Mouse (Mus musculus) kidney, adult 2 months (tissue): ENCODE results near the gene Gm49395. TPM values are rescaled to one million over a fixed set of nuclear protein-coding genes. Genes with fewer than 3 reads are reported as not detected.

ENCODE experiments used
- DNase-seq: peaks from one replicate; pipeline ENCODE4 v3.0.0; 2021
- H3K27ac ChIP-seq: fragments of 200-500 bp; 2 replicates; pipeline ENCODE4 v1.5.1; 2012; ENCODE audit warnings: low read depth, low read length, control low read depth, inconsistent platforms; ENCODE audit not compliant: insufficient read depth
- H3K27me3 ChIP-seq: fragments of 200-500 bp; replicated peaks from 2 replicates; pipeline ENCODE4 v1.6.1; 2012; ENCODE audit warnings: mild to moderate bottlenecking, moderate library complexity, low read length, inconsistent platforms; ENCODE audit not compliant: control insufficient read depth, insufficient read depth
- H3K36me3 ChIP-seq: fragments of 200-500 bp; 2 replicates; pipeline ENCODE4 v1.6.1; 2012; ENCODE audit warnings: mild to moderate bottlenecking, moderate library complexity, low read length, inconsistent platforms; ENCODE audit not compliant: control insufficient read depth, insufficient read depth
- H3K4me1 ChIP-seq: fragments of 200-500 bp; 2 replicates; pipeline ENCODE4 v1.6.1; 2011; ENCODE audit warnings: low read length; ENCODE audit not compliant: control insufficient read depth, insufficient read depth
- H3K4me3 ChIP-seq: fragments of 200-500 bp; 2 replicates; pipeline ENCODE4 v1.5.1; 2011; ENCODE audit warnings: mild to moderate bottlenecking, low read depth, low read length, control low read depth; ENCODE audit not compliant: insufficient read depth
- CTCF ChIP-seq: fragments of 200-500 bp; conservative IDR thresholded peaks from 2 replicates; pipeline ENCODE4 v1.5.1; 2011; ENCODE audit warnings: low read depth, mild to moderate bottlenecking, control low read depth, low read length, moderate library complexity, mixed read lengths; ENCODE audit not compliant: insufficient read depth, insufficient read length
- POLR2A ChIP-seq: fragments of 200-500 bp; IDR thresholded peaks from one replicate; pipeline ENCODE4 v1.6.1; 2011; ENCODE audit warnings: low read depth, low read length, control low read depth
- WGBS: fragments of 180-500 bp; shearing (Covaris S2); methylation state at CpG from one replicate; pipeline ENCODE4 v1.1.7; 2018; 5-methylcytosine and 5-hydroxymethylcytosine counted together
- polyA plus RNA-seq: library from polyadenylated mRNA; depleted of rRNA; stranded (reverse); fragments of >200 nt; gene quantifications from 2 replicates; pipeline ENCODE4 v1.2.3, GENCODE M21; 2012

The Gm49395 gene
- polyA plus RNA-seq, 1 experiment, result 3.8 TPM

DNA sequence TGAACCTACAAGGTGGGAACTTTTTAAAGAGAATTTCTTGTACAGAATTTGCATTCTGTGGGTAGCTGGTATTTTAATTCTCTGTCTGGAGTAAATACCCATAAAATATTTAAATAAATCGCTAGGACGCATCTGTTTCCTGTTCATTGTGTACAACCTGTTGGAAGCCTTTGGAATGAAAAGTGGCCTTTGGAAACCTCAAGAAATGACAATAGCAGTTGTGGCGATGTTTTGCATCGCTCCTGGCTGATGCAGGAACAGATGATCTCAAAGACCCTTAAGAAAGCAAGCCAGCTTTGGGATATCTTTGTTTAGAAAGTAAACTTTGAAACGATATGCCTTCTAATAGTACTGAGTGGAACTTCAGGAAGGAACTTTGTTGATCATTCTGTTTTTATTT lies 17.0 kb upstream of the Gm49395 start:
- no peaks in the 10 kb centered on the region for H3K27me3 ChIP-seq
- 66% methylated on average over 5 of the region's 5 CpGs for WGBS
- peak; percentile 37 for DNase-seq
- H3K36me3 ChIP-seq, result no peaks in the 10 kb centered on the region
- H3K27ac ChIP-seq, result no peak overlapping the region
- no peaks in the 10 kb centered on the region for H3K4me1 ChIP-seq
- no peak overlapping the region for H3K4me3 ChIP-seq
- TF ChIP-seq POLR2A, result no peak
- no peak for TF ChIP-seq CTCF

DNA sequence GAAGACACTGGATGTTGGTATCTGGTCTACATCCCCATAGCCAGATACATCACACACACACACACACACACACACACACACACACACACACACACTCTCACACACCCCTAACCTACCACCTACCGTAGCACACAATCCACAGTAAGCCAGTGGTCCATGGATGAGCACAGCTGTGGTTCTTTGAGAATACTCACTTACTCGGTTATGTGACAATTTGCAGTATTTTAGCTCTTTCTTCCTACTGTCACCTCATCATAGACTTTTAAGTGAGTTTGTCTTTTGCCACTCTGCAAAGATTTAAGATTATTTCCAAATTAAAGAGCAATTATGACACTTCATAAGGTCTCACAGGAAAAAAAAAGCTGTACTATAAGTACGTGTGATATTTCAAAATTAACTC lies 16.5 kb upstream of the Gm49395 start:
- Histone ChIP-seq H3K36me3 (no peaks in the 10 kb centered on the region), H3K4me1 (no peaks in the 10 kb centered on the region), H3K27me3 (no peaks in the 10 kb centered on the region), H3K27ac (no peak overlapping the region), H3K4me3 (no peak overlapping the region)
- no peak for TF ChIP-seq POLR2A
- TF ChIP-seq CTCF, result no peak
- WGBS, result 84% methylated on average over 3 of the region's 3 CpGs
- DNase-seq, result no peak

DNA sequence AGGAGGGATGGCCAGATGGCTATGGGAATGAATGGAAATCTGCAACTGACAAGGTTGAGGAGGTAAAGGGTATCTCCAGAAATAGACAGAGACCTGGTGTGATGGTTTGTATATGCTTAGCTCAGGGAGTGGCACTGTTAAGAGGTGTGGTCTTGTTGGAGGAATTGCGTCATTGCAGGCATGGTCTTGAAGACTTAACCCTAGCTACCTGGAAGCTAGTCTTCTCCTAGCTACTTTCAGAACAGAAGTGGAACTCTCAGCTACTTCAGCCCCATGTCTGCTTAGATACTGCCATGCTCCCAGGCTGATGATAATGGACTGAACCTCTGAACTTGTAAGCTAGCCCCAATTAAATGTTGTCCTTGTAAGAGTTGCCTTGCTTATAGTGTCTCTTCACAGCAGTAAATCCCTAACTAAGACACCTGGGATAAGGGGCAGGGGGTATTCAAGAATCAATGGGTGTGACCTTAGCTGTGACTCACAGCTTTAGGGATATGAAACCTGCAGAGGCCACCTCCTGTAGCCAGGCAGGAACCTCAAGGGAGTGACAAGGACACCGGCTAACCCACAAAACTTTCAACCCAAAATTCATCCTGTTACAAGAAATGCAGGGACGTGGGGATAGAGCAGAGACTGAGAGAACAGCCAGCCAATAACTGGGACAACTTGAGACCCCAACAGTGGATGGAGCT lies 15.4 kb upstream of the Gm49395 start:
- DNase-seq, result no peak
- H3K36me3 ChIP-seq, result no peaks in the 10 kb centered on the region
- WGBS, result 93% methylated on average over 3 of the region's 3 CpGs

DNA sequence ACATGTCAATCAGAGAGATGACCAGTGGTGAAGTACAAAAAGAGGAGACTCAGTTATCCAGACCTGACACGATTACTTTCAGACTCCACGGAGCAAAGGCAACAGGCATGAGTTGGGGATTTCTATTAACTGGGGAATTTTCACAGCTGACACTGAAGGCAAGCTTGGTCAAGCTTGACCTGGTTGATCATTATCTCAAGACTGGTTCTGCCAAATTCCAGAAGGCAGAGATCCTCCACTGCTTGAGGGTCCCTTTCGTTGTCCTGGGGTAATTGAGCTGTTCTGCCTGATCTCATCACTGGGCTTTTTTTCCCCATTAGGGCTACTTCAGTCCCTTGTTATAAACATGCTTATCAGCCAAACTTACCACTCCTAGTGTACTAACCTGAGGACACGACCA lies 7.9 kb upstream of the Gm49395 start:
- peak; percentile 91 for DNase-seq
- Histone ChIP-seq H3K4me3 (no peak overlapping the region), H3K4me1 (peaks cover 16% of the 10 kb centered on the region), H3K27ac (peak overlapping the region; percentile 63), H3K36me3 (no peaks in the 10 kb centered on the region), H3K27me3 (no peaks in the 10 kb centered on the region)
- TF ChIP-seq POLR2A (no peak), CTCF (no peak)
- WGBS, result 31% methylated on average over 4 of the region's 4 CpGs

More for the DNA sequence above, 15.4 kb upstream of the Gm49395 start:
- Histone ChIP-seq H3K4me1 (no peaks in the 10 kb centered on the region), H3K27ac (no peak overlapping the region), H3K27me3 (no peaks in the 10 kb centered on the region), H3K4me3 (no peak overlapping the region)
- no peak for TF ChIP-seq CTCF
- TF ChIP-seq POLR2A, result no peak

DNA sequence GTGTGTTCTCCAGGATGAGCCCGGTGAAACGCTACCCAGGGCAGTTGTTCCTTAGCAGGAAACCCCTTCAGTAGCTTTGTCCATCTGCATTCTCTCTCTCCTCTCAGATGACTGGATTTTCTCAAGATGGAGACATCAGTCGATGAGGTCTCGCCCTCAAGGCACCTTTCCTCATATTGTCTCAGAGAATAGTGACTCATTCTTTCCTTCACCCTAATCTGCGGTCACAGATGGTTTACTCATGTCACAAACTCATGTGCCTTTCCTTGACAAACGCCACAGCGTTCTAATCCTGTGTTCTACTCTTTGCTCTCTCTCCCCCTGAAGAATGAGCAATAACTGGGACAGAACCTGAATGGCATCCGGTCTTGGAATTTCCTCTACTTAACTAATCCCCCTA lies 5.7 kb upstream of the Gm49395 start:
- 89% methylated on average over 8 of the region's 8 CpGs for WGBS
- H3K27me3 ChIP-seq, result no peaks in the 10 kb centered on the region
- TF ChIP-seq CTCF (no peak), POLR2A (no peak)
- no peak overlapping the region for H3K4me3 ChIP-seq
- DNase-seq, result no peak
- H3K4me1 ChIP-seq, result peaks cover 16% of the 10 kb centered on the region
- H3K27ac ChIP-seq, result no peak overlapping the region
- H3K36me3 ChIP-seq, result no peaks in the 10 kb centered on the region

DNA sequence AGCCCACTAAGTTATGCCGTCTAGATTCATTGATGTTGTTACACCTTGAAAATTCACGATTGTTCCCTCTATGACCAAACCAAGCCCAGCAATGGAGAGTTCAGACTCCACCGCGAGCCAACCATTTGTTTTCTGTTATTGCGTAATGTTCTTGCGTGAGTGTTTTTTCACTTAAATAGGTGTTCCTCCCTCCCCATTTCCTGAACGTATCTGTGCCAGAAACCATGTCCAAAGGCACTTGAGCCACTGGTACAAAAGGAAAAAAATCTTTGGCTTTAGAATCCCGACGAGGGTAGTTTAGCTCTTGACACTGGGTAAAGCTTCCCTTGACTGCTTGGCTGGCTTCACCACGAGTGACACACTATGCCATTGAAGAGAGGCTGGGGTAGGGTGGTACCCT lies 4.5 kb upstream of the Gm49395 start:
- no peaks in the 10 kb centered on the region for H3K27me3 ChIP-seq
- 72% methylated on average over 10 of the region's 10 CpGs for WGBS
- peak; percentile 44 for DNase-seq

DNA sequence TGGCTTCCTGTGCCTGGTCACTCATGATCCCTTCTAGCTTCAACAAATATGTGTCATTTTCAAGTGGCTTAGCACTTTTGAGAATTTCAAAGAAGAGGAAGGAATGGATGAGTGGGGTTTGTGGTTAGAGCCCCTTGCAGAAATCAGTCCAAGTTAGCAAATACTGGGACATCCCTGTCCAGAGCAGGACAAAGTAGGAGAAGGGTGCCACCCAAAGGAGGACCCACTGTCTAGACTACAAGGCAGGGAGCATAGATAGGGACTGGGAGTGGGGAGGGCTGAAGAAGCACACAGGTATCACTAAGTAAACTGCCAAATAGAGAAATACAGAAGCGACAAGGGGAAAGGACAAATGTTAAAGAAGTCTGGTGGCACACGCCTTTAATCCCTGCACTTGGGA lies 1.0 kb upstream of the Gm49395 start:
- H3K4me3 ChIP-seq, result no peak overlapping the region
- WGBS, result 95% methylated on average over 2 of the region's 2 CpGs
- DNase-seq, result no peak
- no peaks in the 10 kb centered on the region for H3K27me3 ChIP-seq
- peaks cover 11% of the 10 kb centered on the region; the same call in 1 of the 2 replicates for H3K4me1 ChIP-seq
- TF ChIP-seq POLR2A (no peak), CTCF (peak; percentile 25; the same call in 1 of the 2 replicates)
- no peak overlapping the region for H3K27ac ChIP-seq
- no peaks in the 10 kb centered on the region; the same call in 1 of the 2 replicates for H3K36me3 ChIP-seq

More for the DNA sequence above, 4.5 kb upstream of the Gm49395 start:
- Histone ChIP-seq H3K36me3 (no peaks in the 10 kb centered on the region), H3K4me3 (no peak overlapping the region), H3K27ac (no peak overlapping the region), H3K4me1 (peaks cover 16% of the 10 kb centered on the region)
- TF ChIP-seq CTCF, result no peak
- TF ChIP-seq POLR2A, result no peak
